Mouse (Mus musculus): ENCODE results near the gene Musk.

Gene Musk

GRCm38 (mm10) chr4:58285687-58286086 is at the start of gene Musk:
Gene Musk (plus strand): TSS chr4:58285960.
- peak; percentile 78 for DNase-seq

GRCm38 (mm10) chr4:58240416-58240815 is 45.3 kb upstream of the Musk start:
- peak; percentile 91 for DNase-seq

- no peak for DNase-seq
Observed at GRCm38 (mm10) chr4:58245544-58245943, 40.2 kb upstream of the Musk start.

- no peak for DNase-seq
Observed at GRCm38 (mm10) chr4:58252381-58252780, 33.4 kb upstream of the Musk start.

- no peak for DNase-seq
Observed at GRCm38 (mm10) chr4:58253410-58253809, 32.4 kb upstream of the Musk start.

- peak; percentile 51 for DNase-seq
Observed at GRCm38 (mm10) chr4:58260767-58261166, 25.0 kb upstream of the Musk start.

GRCm38 (mm10) chr4:58266294-58266693 is 19.5 kb upstream of the Musk start:
- DNase-seq: no peak

- DNase-seq: no peak
Observed at GRCm38 (mm10) chr4:58268897-58269542, 16.7 kb upstream of the Musk start.

GRCm38 (mm10) chr4:58269961-58270360 is 15.8 kb upstream of the Musk start:
- DNase-seq: no peak

- peak; percentile 72 for DNase-seq
Observed at GRCm38 (mm10) chr4:58270956-58271355, 14.8 kb upstream of the Musk start.

GRCm38 (mm10) chr4:58271504-58272162 is 14.1 kb upstream of the Musk start:
- DNase-seq: peak; percentile 91

GRCm38 (mm10) chr4:58275261-58275895 is 10.4 kb upstream of the Musk start:
- DNase-seq: peak; percentile 80

GRCm38 (mm10) chr4:58278368-58278767 is 7.4 kb upstream of the Musk start:
- peak; percentile 98 for DNase-seq

- peak; percentile 93 for DNase-seq
Observed at GRCm38 (mm10) chr4:58280121-58280520, 5.6 kb upstream of the Musk start.

- peak; percentile 61 for DNase-seq
Observed at GRCm38 (mm10) chr4:58286368-58287090, 769 bp downstream of the Musk start.

GRCm38 (mm10) chr4:58288753-58289152 is 3.0 kb downstream of the Musk start:
- DNase-seq: peak; percentile 97

GRCm38 (mm10) chr4:58291828-58292227 is 6.1 kb downstream of the Musk start:
- DNase-seq: no peak

GRCm38 (mm10) chr4:58293099-58293498 is 7.3 kb downstream of the Musk start:
- DNase-seq: no peak

- peak; percentile 72 for DNase-seq
Observed at GRCm38 (mm10) chr4:58303862-58304261, 18.1 kb downstream of the Musk start.

GRCm38 (mm10) chr4:58304564-58304963 is 18.8 kb downstream of the Musk start:
- DNase-seq: no peak

GRCm38 (mm10) chr4:58307421-58307820 is 21.7 kb downstream of the Musk start:
- DNase-seq: peak; percentile 24

GRCm38 (mm10) chr4:58313344-58313743 is 27.6 kb downstream of the Musk start:
- DNase-seq: no peak

- no peak for DNase-seq
Observed at GRCm38 (mm10) chr4:58314942-58315508, 29.3 kb downstream of the Musk start.
